Mouse (Mus musculus) megakaryocyte, embryonic 14.5 days (primary cell): ENCODE data around the gene Fermt1. TPM values are rescaled to one million over a fixed set of nuclear protein-coding genes. Genes with fewer than 3 reads are reported as not detected.

ENCODE experiments used
- H3K27me3 ChIP-seq: replicated peaks from 2 replicates; pipeline ENCODE3; 2012; ENCODE audit warnings: inconsistent platforms
- H3K36me3 ChIP-seq: replicated peaks from 2 replicates; pipeline ENCODE3; 2012; ENCODE audit warnings: low read length, inconsistent platforms, mixed read lengths
- H3K4me1 ChIP-seq: 2 replicates; pipeline ENCODE4 v1.6.1; 2012; ENCODE audit warnings: inconsistent platforms
- H3K4me3 ChIP-seq: replicated peaks from 2 replicates; pipeline ENCODE3; 2012; ENCODE audit warnings: moderate library complexity, mild to moderate bottlenecking, inconsistent platforms
- H3K9me3 ChIP-seq: 2 replicates; pipeline ENCODE4 v1.6.1; 2012; ENCODE audit warnings: inconsistent platforms
- FLI1 ChIP-seq: IDR thresholded peaks from 2 replicates; pipeline ENCODE4 v1.6.1; 2012; ENCODE audit warnings: low read length, inconsistent platforms, mixed read lengths
- GATA1 ChIP-seq: IDR thresholded peaks from 3 replicates; pipeline ENCODE4 v1.6.1; 2012; ENCODE audit warnings: mixed read lengths, low read length, inconsistent platforms, borderline replicate concordance
- polyA plus RNA-seq: library from polyadenylated mRNA; stranded (reverse); fragments of >175 nt; gene quantifications from 2 replicates; pipeline ENCODE4 v1.2.3, GENCODE M21; 2012; ENCODE audit warnings: low replicate concordance; ENCODE audit not compliant: insufficient read depth

Gene Fermt1
- polyA plus RNA-seq, 1 experiment, result not detected

GRCm38 (mm10) chr2:132944711-132945325 lies 888 bp downstream of the Fermt1 start:
- TF ChIP-seq FLI1, result no peak
- TF ChIP-seq GATA1, result no peak
- Histone ChIP-seq H3K4me1 (peaks cover 16% of the 10 kb centered on the region), H3K9me3 (no peaks in the 10 kb centered on the region), H3K4me3 (peak overlapping the region; percentile 87), H3K36me3 (no peaks in the 10 kb centered on the region), H3K27me3 (peaks cover 42% of the 10 kb centered on the region)

GRCm38 (mm10) chr2:132943997-132944396 lies 1.7 kb downstream of the Fermt1 start:
- Histone ChIP-seq H3K4me1 (peaks cover 16% of the 10 kb centered on the region), H3K4me3 (no peak overlapping the region), H3K27me3 (peaks cover 45% of the 10 kb centered on the region), H3K36me3 (no peaks in the 10 kb centered on the region), H3K9me3 (no peaks in the 10 kb centered on the region)
- no peak for TF ChIP-seq FLI1
- no peak for TF ChIP-seq GATA1

- Histone ChIP-seq H3K36me3 (no peaks in the 10 kb centered on the region), H3K4me1 (peaks cover 16% of the 10 kb centered on the region), H3K9me3 (no peaks in the 10 kb centered on the region), H3K4me3 (no peak overlapping the region), H3K27me3 (peaks cover 45% of the 10 kb centered on the region)
- no peak for TF ChIP-seq FLI1
- no peak for TF ChIP-seq GATA1
These were observed 2.1 kb downstream of the Fermt1 start for GRCm38 (mm10) chr2:132943596-132943995.

- no peak for TF ChIP-seq FLI1
- no peak for TF ChIP-seq GATA1
- no peak overlapping the region for H3K4me3 ChIP-seq
- peaks cover 19% of the 10 kb centered on the region for H3K27me3 ChIP-seq
- no peaks in the 10 kb centered on the region for H3K36me3 ChIP-seq
- no peaks in the 10 kb centered on the region for H3K9me3 ChIP-seq
- no peaks in the 10 kb centered on the region for H3K4me1 ChIP-seq
These were observed 6.7 kb downstream of the Fermt1 start for GRCm38 (mm10) chr2:132939056-132939455.

GRCm38 (mm10) chr2:132936176-132936575 lies 9.5 kb downstream of the Fermt1 start:
- H3K4me1 ChIP-seq, result no peaks in the 10 kb centered on the region
- TF ChIP-seq GATA1, result no peak
- no peak for TF ChIP-seq FLI1

GRCm38 (mm10) chr2:132934711-132935110 lies 11.0 kb downstream of the Fermt1 start:
- Histone ChIP-seq H3K4me1 (no peaks in the 10 kb centered on the region), H3K27me3 (peaks cover 7% of the 10 kb centered on the region), H3K36me3 (no peaks in the 10 kb centered on the region), H3K4me3 (no peak overlapping the region), H3K9me3 (peaks cover 4% of the 10 kb centered on the region; the same call in 1 of the 2 replicates)
- TF ChIP-seq FLI1, result no peak

More at GRCm38 (mm10) chr2:132936176-132936575, 9.5 kb downstream of the Fermt1 start:
- Histone ChIP-seq H3K9me3 (peaks cover 4% of the 10 kb centered on the region; the same call in 1 of the 2 replicates), H3K36me3 (no peaks in the 10 kb centered on the region), H3K4me3 (no peak overlapping the region), H3K27me3 (peaks cover 7% of the 10 kb centered on the region)

GRCm38 (mm10) chr2:132934142-132934541 lies 11.6 kb downstream of the Fermt1 start:
- no peaks in the 10 kb centered on the region for H3K36me3 ChIP-seq
- peaks cover 4% of the 10 kb centered on the region; the same call in 1 of the 2 replicates for H3K9me3 ChIP-seq
- TF ChIP-seq FLI1, result no peak
- no peak for TF ChIP-seq GATA1
- H3K27me3 ChIP-seq, result peaks cover 4% of the 10 kb centered on the region
- no peaks in the 10 kb centered on the region for H3K4me1 ChIP-seq
- H3K4me3 ChIP-seq, result no peak overlapping the region

GRCm38 (mm10) chr2:132928999-132929398 lies 16.7 kb downstream of the Fermt1 start:
- H3K36me3 ChIP-seq, result no peaks in the 10 kb centered on the region
- TF ChIP-seq FLI1, result no peak
- TF ChIP-seq GATA1, result no peak
- no peaks in the 10 kb centered on the region for H3K27me3 ChIP-seq

GRCm38 (mm10) chr2:132927871-132928270 lies 17.8 kb downstream of the Fermt1 start:
- no peaks in the 10 kb centered on the region for H3K36me3 ChIP-seq
- no peak for TF ChIP-seq FLI1
- no peak for TF ChIP-seq GATA1
- no peaks in the 10 kb centered on the region for H3K4me1 ChIP-seq
- H3K9me3 ChIP-seq, result peaks cover 4% of the 10 kb centered on the region; the same call in 1 of the 2 replicates
- H3K4me3 ChIP-seq, result no peak overlapping the region
- H3K27me3 ChIP-seq, result no peaks in the 10 kb centered on the region

More at GRCm38 (mm10) chr2:132928999-132929398, 16.7 kb downstream of the Fermt1 start:
- Histone ChIP-seq H3K4me1 (no peaks in the 10 kb centered on the region), H3K9me3 (peaks cover 4% of the 10 kb centered on the region; the same call in 1 of the 2 replicates), H3K4me3 (no peak overlapping the region)

- H3K4me1 ChIP-seq, result no peaks in the 10 kb centered on the region
- peaks cover 4% of the 10 kb centered on the region; the same call in 1 of the 2 replicates for H3K9me3 ChIP-seq
- H3K36me3 ChIP-seq, result no peaks in the 10 kb centered on the region
- no peaks in the 10 kb centered on the region for H3K27me3 ChIP-seq
- no peak overlapping the region for H3K4me3 ChIP-seq
- TF ChIP-seq GATA1 (no peak), FLI1 (no peak)
These were observed 18.4 kb downstream of the Fermt1 start for GRCm38 (mm10) chr2:132927298-132927697.
